Mouse (Mus musculus) A20 (cell line): Measurements from ENCODE around the gene Znrd1as.
A peak's percentile ranks its signal among the peaks of the same experiment; 100 is the strongest.

Experiments used
- DNase-seq: peaks from one replicate; pipeline ENCODE4 v3.0.0-alpha.2; 2011; ENCODE audit warnings: low read depth, low spot score

Znrd1as gene

GRCm38 (mm10) chr17:36949265-36949664 is 9.1 kb upstream of the Znrd1as start:
- no peak for DNase-seq

DNA sequence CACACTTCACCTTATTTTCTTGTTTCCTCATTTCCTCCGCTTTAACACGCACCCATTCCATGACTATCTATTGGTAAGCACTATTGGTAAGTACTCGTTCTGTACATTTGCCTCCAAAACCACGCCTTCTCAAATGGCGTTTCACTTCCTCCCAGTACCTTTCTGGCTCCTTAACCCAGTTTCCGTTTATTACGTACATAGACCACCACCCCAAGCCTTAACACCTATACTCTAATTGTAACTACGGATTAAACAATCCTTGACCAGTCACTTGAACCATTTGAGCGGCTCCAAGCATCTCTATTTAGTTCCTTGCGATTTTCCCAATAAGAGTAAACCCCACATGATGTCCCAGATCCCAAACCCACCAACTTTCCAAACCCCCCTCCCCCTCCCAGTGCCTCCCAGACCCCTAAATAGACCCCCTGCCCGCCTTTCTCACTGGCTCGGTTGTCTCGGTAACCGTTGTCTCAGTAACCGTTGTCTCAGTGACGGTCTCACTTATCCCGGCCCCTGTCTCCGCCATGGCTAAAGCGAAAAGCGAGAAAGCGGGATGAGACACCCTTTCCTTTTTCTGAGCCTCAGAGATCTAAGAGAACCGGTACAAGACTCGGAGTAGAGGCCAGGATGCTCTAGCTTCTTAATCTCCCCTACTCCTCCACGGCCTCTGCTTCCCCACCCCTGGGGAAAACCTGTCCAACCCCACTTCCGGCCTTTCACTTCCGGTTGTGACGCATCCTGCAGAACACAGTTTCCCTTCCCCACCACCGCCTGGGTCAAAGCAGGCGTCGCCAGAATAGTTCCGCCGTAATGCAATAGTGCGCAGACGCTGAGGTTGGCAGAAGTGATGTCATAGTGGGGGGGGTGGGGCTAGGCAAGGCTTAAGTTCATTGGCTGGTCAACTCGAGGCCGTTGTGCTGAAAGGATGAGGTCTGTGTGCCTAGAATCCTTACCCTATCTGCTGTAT is 7.1 kb upstream of the Znrd1as start, which contains the start of gene Ppp1r11:
Gene Ppp1r11 (minus strand): TSS at position 761 of the 967 bp plus-strand sequence.
- peak; percentile 99 for DNase-seq

DNA sequence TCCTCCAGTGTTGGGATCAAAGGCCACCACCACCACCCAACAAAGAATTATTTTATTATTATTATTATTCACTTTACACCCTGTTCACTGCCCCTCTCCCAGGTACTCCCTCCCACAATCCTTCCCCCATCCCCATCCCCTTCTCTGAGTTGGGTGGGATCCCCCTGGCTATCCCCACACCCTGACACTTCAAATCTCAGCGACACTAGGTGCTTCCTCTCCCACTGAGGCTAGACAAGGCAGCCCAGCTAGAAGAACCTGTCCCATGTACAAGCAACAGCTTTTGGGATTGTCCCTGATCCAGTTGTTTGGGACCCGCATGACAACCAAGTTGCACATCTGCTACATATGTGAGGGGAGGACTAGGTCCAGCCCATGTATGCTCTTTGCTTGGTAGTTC is 5.8 kb upstream of the Znrd1as start:
- no peak for DNase-seq

DNA sequence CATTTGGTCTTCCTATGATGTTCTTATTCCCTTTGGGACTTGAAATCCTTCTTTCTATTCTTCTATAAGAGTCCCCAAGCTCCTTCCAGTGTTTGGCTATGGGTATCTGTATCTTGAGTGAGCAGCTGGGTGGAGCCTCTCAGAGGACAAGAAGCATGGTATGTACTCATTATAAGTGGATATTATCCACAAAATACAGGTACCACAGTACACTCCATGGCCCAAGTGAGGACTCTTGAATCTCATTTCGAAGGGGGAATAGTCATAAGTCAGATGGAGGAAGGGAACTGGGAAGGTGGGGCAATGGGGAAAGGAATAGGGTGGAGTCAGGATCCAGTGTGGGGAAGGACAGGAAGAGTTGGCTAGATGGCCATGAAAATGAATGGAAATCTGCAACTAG is 5.3 kb upstream of the Znrd1as start:
- no peak for DNase-seq

- no peak for DNase-seq
Measured at GRCm38 (mm10) chr17:36958884-36959283, 492 bp downstream of the Znrd1as start.

GRCm38 (mm10) chr17:36961125-36961524 is 2.7 kb downstream of the Znrd1as start:
- DNase-seq: no peak

GRCm38 (mm10) chr17:36966875-36967274 is 8.5 kb downstream of the Znrd1as start:
- DNase-seq: peak; percentile 15

GRCm38 (mm10) chr17:36970316-36970890 is 12.0 kb downstream of the Znrd1as start:
- no peak for DNase-seq

GRCm38 (mm10) chr17:36971172-36971850 is 12.9 kb downstream of the Znrd1as start:
- DNase-seq: peak; percentile 22

DNA sequence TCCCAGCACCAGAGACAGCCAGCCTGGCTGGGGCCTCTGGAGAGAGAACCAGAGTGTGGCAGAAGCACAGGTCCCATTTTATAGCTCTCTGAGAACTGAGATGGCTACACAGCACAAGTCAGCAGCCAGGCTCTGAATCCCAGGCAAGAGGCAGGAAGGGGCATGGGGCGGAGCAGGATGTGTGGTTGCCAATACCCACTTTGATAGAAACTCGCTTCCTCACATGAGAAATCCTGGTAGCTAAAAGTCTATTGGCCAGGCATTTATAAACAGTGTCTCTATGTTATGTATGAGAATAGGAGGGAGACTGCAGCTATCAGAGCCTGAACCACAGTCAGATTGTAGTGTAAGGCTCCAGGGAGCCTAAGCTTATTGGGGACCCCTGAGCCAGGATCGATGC is 14.4 kb downstream of the Znrd1as start:
- DNase-seq: no peak

- no peak for DNase-seq
Measured at GRCm38 (mm10) chr17:36973271-36973787, 14.9 kb downstream of the Znrd1as start.

GRCm38 (mm10) chr17:36981221-36981813 is 22.9 kb downstream of the Znrd1as start, which contains the start of gene 2410137M14Rik:
Gene 2410137M14Rik (minus strand): TSS chr17:36981237.
- no peak for DNase-seq

- no peak for DNase-seq
Measured at GRCm38 (mm10) chr17:36981845-36982244, 23.5 kb downstream of the Znrd1as start.

GRCm38 (mm10) chr17:36982253-36983155 is 24.1 kb downstream of the Znrd1as start:
- no peak for DNase-seq

- DNase-seq: no peak
Measured at GRCm38 (mm10) chr17:36988475-36988874, 30.1 kb downstream of the Znrd1as start.

DNA sequence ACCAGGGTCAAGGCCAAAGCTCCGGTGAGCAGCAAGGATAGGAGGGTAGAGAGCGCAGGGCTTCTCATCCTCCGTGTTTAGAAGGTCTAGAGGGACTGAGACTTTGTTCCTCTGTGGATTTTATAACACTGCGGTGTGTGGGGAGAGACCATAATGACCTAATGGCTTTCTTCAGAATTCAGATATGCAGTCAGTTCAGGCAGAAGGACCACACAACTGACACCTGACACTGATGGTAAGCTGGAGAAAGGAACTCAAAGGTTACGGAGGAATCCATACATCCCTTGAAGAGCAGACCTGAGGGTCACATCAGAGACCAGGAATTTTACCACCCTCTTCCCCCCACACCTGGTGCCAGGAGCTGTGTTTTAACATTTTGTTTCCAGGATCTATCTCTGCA is 31.0 kb downstream of the Znrd1as start, which contains the start of gene H2-M5:
Gene H2-M5 (minus strand): TSS at position 101 of the 400 bp plus-strand sequence.
- DNase-seq: no peak

DNA sequence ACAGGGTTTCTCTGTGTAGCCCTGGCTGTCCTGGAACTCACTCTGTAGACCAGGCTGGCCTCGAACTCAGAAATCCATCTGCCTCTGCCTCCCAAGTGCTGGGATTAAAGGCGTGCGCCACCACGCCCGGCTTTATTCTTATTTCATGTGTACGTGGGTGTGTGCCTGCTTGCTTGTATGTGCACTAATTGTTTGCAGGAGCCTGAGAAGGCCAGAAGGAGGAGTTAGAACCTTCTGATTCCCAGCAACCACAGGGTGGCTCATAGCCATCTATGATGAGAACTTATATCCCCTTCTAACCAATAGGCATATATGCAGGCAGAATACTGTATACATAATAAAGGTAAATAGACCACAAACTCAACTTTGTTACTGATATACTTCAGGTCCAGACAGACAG is 32.2 kb downstream of the Znrd1as start:
- DNase-seq: peak; percentile 29

GRCm38 (mm10) chr17:36992336-36993104 is 34.1 kb downstream of the Znrd1as start:
- peak; percentile 54 for DNase-seq

GRCm38 (mm10) chr17:36993770-36994325 is 35.5 kb downstream of the Znrd1as start:
- DNase-seq: peak; percentile 90
